In genomic region chr6:84538681-84539080, GRCm38 (mm10) we compare ENCODE assay signal across 14 mouse cellular contexts.
"Had no signal": no experiment of that assay in that cellular context is flagged by ENCODE, and none has a peak within 500 bp of the region (broad histone marks: within the 10 kb centered on the region; RNA-seq: fewer than 3 reads in every experiment).

No protein-coding gene starts in this region.

- DNase-seq: gastrocnemius, postnatal 14 days; gastrocnemius, postnatal 36 days; heart, adult 18-20 months; heart, postnatal 14 days; heart, postnatal 36 days; kidney, adult 11 months; kidney, adult 2 months; kidney, adult 9 months; kidney, postnatal 14 days; kidney, postnatal 36 days; layer of hippocampus, adult 9-11 months; liver; liver, embryonic 13.5 days; liver, postnatal 0 days had no signal
